Mouse (Mus musculus) brain, adult 2 months (tissue): ENCODE measurements at regions not wholly inside any gene's neighbourhood (a gene's known extent, or its start where the extent isn't known, plus 50 kb on each side); places are given as distances from the start of the nearest gene placed in this dataset.

Experiments
- DNase-seq: peaks from one replicate; pipeline ENCODE4 v3.0.0; 2011; ENCODE audit warnings: low read depth, low spot score

- no peak for DNase-seq
Measured at GRCm38 (mm10) chr4:66622650-66623394, 204.6 kb upstream of the Tlr4 start.

- DNase-seq, result peak; percentile 92
Measured at GRCm38 (mm10) chr4:66618811-66619440, 208.5 kb upstream of the Tlr4 start.

- DNase-seq, result peak; percentile 46
Measured at GRCm38 (mm10) chr4:66617743-66618736, 209.3 kb upstream of the Tlr4 start.

GRCm38 (mm10) chr4:66617101-66617500 is 210.3 kb upstream of the Tlr4 start:
- DNase-seq, result no peak

GRCm38 (mm10) chr4:66604849-66605248 is 200.4 kb upstream of the Astn2 start:
- peak; percentile 69 for DNase-seq

GRCm38 (mm10) chr4:66598737-66599136 is 194.3 kb upstream of the Astn2 start:
- DNase-seq, result peak; percentile 50

GRCm38 (mm10) chr4:66586647-66587046 is 182.2 kb upstream of the Astn2 start:
- no peak for DNase-seq

GRCm38 (mm10) chr4:66586166-66586565 is 181.8 kb upstream of the Astn2 start:
- no peak for DNase-seq

GRCm38 (mm10) chr4:66556936-66557335 is 152.5 kb upstream of the Astn2 start:
- peak; percentile 84 for DNase-seq

- peak; percentile 99 for DNase-seq
Measured at GRCm38 (mm10) chr4:66550306-66551104, 146.1 kb upstream of the Astn2 start.

GRCm38 (mm10) chr4:66542833-66543436 is 138.5 kb upstream of the Astn2 start:
- peak; percentile 50 for DNase-seq

- DNase-seq, result no peak
Measured at GRCm38 (mm10) chr4:66524456-66524855, 120.0 kb upstream of the Astn2 start.

GRCm38 (mm10) chr4:66523886-66524245 is 119.5 kb upstream of the Astn2 start:
- no peak for DNase-seq

GRCm38 (mm10) chr4:66523238-66523885 is 119.0 kb upstream of the Astn2 start:
- peak; percentile 98 for DNase-seq

- peak; percentile 42 for DNase-seq
Measured at GRCm38 (mm10) chr4:66522097-66522809, 117.8 kb upstream of the Astn2 start.

- peak; percentile 58 for DNase-seq
Measured at GRCm38 (mm10) chr4:66520796-66521195, 116.4 kb upstream of the Astn2 start.

- DNase-seq, result peak; percentile 37
Measured at GRCm38 (mm10) chr4:66515815-66516214, 111.4 kb upstream of the Astn2 start.

- peak; percentile 64 for DNase-seq
Measured at GRCm38 (mm10) chr4:66483496-66483895, 79.1 kb upstream of the Astn2 start.

GRCm38 (mm10) chr4:66482495-66483291 is 78.3 kb upstream of the Astn2 start:
- peak; percentile 99 for DNase-seq
